Mouse (Mus musculus) neural tube, embryonic 15.5 days (tissue): ENCODE data around the gene Mt2. TPM values are rescaled to one million over a fixed set of nuclear protein-coding genes. Genes with fewer than 3 reads are reported as not detected.

ENCODE experiments used
- ATAC-seq: fragments of 200-750 bp; cut with Nextera tagmentation; 2 replicates; pipeline ENCODE4 v1.8.0; 2017; ENCODE audit warnings: mild to moderate bottlenecking, moderate TSS enrichment, moderate library complexity; ENCODE audit not compliant: low FRiP score
- H3K27ac ChIP-seq: fragments of 300-500 bp; sonication (generic); replicated peaks from 2 replicates; pipeline ENCODE4 v1.5.1; 2015; ENCODE audit warnings: mild to moderate bottlenecking, inconsistent platforms
- H3K27me3 ChIP-seq: fragments of 300-500 bp; sonication (generic); replicated peaks from 2 replicates; pipeline ENCODE4 v1.6.1; 2015; ENCODE audit warnings: inconsistent platforms
- H3K36me3 ChIP-seq: fragments of 300-500 bp; sonication (generic); 2 replicates; pipeline ENCODE4 v1.6.1; 2015; ENCODE audit warnings: inconsistent platforms
- H3K4me1 ChIP-seq: fragments of 300-500 bp; sonication (generic); 2 replicates; pipeline ENCODE4 v1.6.1; 2015; ENCODE audit warnings: inconsistent platforms
- H3K4me2 ChIP-seq: fragments of 300-500 bp; sonication (generic); 2 replicates; pipeline ENCODE4 v1.6.1; 2015; ENCODE audit warnings: inconsistent platforms, mild to moderate bottlenecking, moderate library complexity
- H3K4me3 ChIP-seq: fragments of 300-500 bp; sonication (generic); replicated peaks from 2 replicates; pipeline ENCODE4 v1.5.1; 2015; ENCODE audit warnings: mild to moderate bottlenecking, inconsistent platforms
- H3K9ac ChIP-seq: fragments of 300-500 bp; sonication (generic); replicated peaks from 2 replicates; pipeline ENCODE4 v1.6.1; 2015; ENCODE audit warnings: mild to moderate bottlenecking, inconsistent platforms
- H3K9me3 ChIP-seq: fragments of 300-500 bp; sonication (generic); replicated peaks from 2 replicates; pipeline ENCODE4 v1.6.1; 2016; ENCODE audit warnings: inconsistent platforms
- WGBS: fragments of 180-500 bp; shearing (Covaris S2); methylation state at CpG from one replicate; pipeline ENCODE4 v1.1.7; 2015; ENCODE audit warnings: mixed read lengths; 5-methylcytosine and 5-hydroxymethylcytosine counted together
- polyA plus RNA-seq: library from polyadenylated mRNA; unstranded; fragments of >200 nt; fragmentation: Nextera tagmentation; extraction: Ambion mirVana; gene quantifications from 2 replicates; pipeline ENCODE4 v1.2.1, GENCODE M21; 2015

Mt2 gene
- polyA plus RNA-seq, 1 experiment from 2014 or later = 32.8 TPM

GRCm38 (mm10) chr8:94186542-94186941, 14.1 kb downstream of the Mt2 start:
- no peaks in the 10 kb centered on the region for H3K9me3 ChIP-seq
- WGBS = 5% methylated on average over 17 of the region's 17 CpGs
- peak; percentile 49; the same call in 1 of the 2 replicates for ATAC-seq
- peaks cover 59% of the 10 kb centered on the region for H3K27me3 ChIP-seq
- no peaks in the 10 kb centered on the region for H3K36me3 ChIP-seq
- H3K4me3 ChIP-seq = peak overlapping the region; percentile 16
- no peak overlapping the region for H3K27ac ChIP-seq
- H3K9ac ChIP-seq = 0 out of 2 replicates have a peak overlapping the region, but pooled peaks have one; percentile 14
- H3K4me1 ChIP-seq = peaks cover 35% of the 10 kb centered on the region
- H3K4me2 ChIP-seq = peak overlapping the region; percentile 44

GRCm38 (mm10) chr8:94187290-94188002, 15.0 kb downstream of the Mt2 start:
- Histone ChIP-seq H3K4me1 (peaks cover 35% of the 10 kb centered on the region), H3K36me3 (no peaks in the 10 kb centered on the region), H3K9me3 (no peaks in the 10 kb centered on the region), H3K9ac (no peak overlapping the region), H3K4me3 (no peak overlapping the region), H3K27ac (no peak overlapping the region), H3K4me2 (no peak overlapping the region), H3K27me3 (peaks cover 51% of the 10 kb centered on the region)
- no peak for ATAC-seq
- WGBS = 25% methylated on average over 21 of the region's 21 CpGs

GRCm38 (mm10) chr8:94189275-94190031, 17.0 kb downstream of the Mt2 start:
- H3K36me3 ChIP-seq = no peaks in the 10 kb centered on the region
- H3K4me3 ChIP-seq = no peak overlapping the region
- H3K4me1 ChIP-seq = peaks cover 23% of the 10 kb centered on the region
- no peak overlapping the region for H3K4me2 ChIP-seq
- no peaks in the 10 kb centered on the region for H3K9me3 ChIP-seq
- H3K27me3 ChIP-seq = peaks cover 33% of the 10 kb centered on the region
- H3K9ac ChIP-seq = no peak overlapping the region
- 58% methylated on average over 13 of the region's 13 CpGs for WGBS
- H3K27ac ChIP-seq = peak overlapping the region; percentile 33; the same call in 1 of the 2 replicates
- peak; percentile 57; the same call in 1 of the 2 replicates for ATAC-seq

- H3K4me1 ChIP-seq = peaks cover 23% of the 10 kb centered on the region
- peaks cover 18% of the 10 kb centered on the region for H3K27me3 ChIP-seq
- H3K4me3 ChIP-seq = peak overlapping the region; percentile 30
- no peaks in the 10 kb centered on the region for H3K9me3 ChIP-seq
- H3K4me2 ChIP-seq = peak overlapping the region; percentile 51
- H3K27ac ChIP-seq = no peak overlapping the region
- WGBS = 21% methylated on average over 21 of the region's 21 CpGs
- no peaks in the 10 kb centered on the region for H3K36me3 ChIP-seq
- H3K9ac ChIP-seq = no peak overlapping the region
- ATAC-seq = no peak
Observed at GRCm38 (mm10) chr8:94191101-94191691, 18.7 kb downstream of the Mt2 start.

GRCm38 (mm10) chr8:94192926-94193325, 20.5 kb downstream of the Mt2 start:
- Histone ChIP-seq H3K4me2 (no peak overlapping the region), H3K9ac (no peak overlapping the region), H3K27ac (no peak overlapping the region), H3K9me3 (no peaks in the 10 kb centered on the region), H3K36me3 (no peaks in the 10 kb centered on the region), H3K4me3 (no peak overlapping the region), H3K4me1 (peaks cover 7% of the 10 kb centered on the region), H3K27me3 (peaks cover 2% of the 10 kb centered on the region; the same call in 1 of the 2 replicates)
- ATAC-seq = no peak
- WGBS = 75% methylated on average over 1 of the region's 1 CpGs

- Histone ChIP-seq H3K27me3 (0 out of 2 replicates have a peak, but pooled peaks cover 2% of the 10 kb centered on the region), H3K4me3 (no peak overlapping the region), H3K27ac (no peak overlapping the region), H3K4me1 (peaks cover 7% of the 10 kb centered on the region), H3K9me3 (no peaks in the 10 kb centered on the region), H3K36me3 (no peaks in the 10 kb centered on the region), H3K9ac (no peak overlapping the region), H3K4me2 (no peak overlapping the region)
- ATAC-seq = no peak
- WGBS = 86% methylated on average over 7 of the region's 7 CpGs
Observed at GRCm38 (mm10) chr8:94194591-94195223, 22.2 kb downstream of the Mt2 start.

GRCm38 (mm10) chr8:94199202-94199869, 26.9 kb downstream of the Mt2 start:
- Histone ChIP-seq H3K36me3 (no peaks in the 10 kb centered on the region), H3K27me3 (no peaks in the 10 kb centered on the region), H3K4me3 (no peak overlapping the region), H3K27ac (no peak overlapping the region), H3K4me2 (no peak overlapping the region; the same call in 1 of the 2 replicates), H3K4me1 (no peaks in the 10 kb centered on the region), H3K9me3 (no peaks in the 10 kb centered on the region), H3K9ac (no peak overlapping the region)
- ATAC-seq = no peak; the same call in 1 of the 2 replicates
- 43% methylated on average over 10 of the region's 10 CpGs for WGBS

- Histone ChIP-seq H3K4me2 (no peak overlapping the region), H3K36me3 (no peaks in the 10 kb centered on the region), H3K27ac (no peak overlapping the region), H3K27me3 (no peaks in the 10 kb centered on the region), H3K9me3 (no peaks in the 10 kb centered on the region), H3K4me1 (0 out of 2 replicates have a peak, but pooled peaks cover 4% of the 10 kb centered on the region), H3K9ac (no peak overlapping the region), H3K4me3 (no peak overlapping the region)
- no peak for ATAC-seq
- 70% methylated on average over 3 of the region's 3 CpGs for WGBS
Observed at GRCm38 (mm10) chr8:94204043-94204442, 31.6 kb downstream of the Mt2 start.

- Histone ChIP-seq H3K4me3 (no peak overlapping the region), H3K4me1 (0 out of 2 replicates have a peak, but pooled peaks cover 4% of the 10 kb centered on the region), H3K4me2 (no peak overlapping the region), H3K9me3 (no peaks in the 10 kb centered on the region), H3K27ac (no peak overlapping the region), H3K36me3 (no peaks in the 10 kb centered on the region), H3K27me3 (0 out of 2 replicates have a peak, but pooled peaks cover 3% of the 10 kb centered on the region), H3K9ac (no peak overlapping the region)
- 17% methylated on average over 5 of the region's 5 CpGs for WGBS
- ATAC-seq = peak; percentile 70; the same call in 1 of the 2 replicates
Observed at GRCm38 (mm10) chr8:94205736-94206135, 33.3 kb downstream of the Mt2 start.

- Histone ChIP-seq H3K4me3 (no peak overlapping the region), H3K9ac (no peak overlapping the region), H3K9me3 (no peaks in the 10 kb centered on the region), H3K4me2 (no peak overlapping the region), H3K27me3 (0 out of 2 replicates have a peak, but pooled peaks cover 3% of the 10 kb centered on the region), H3K4me1 (0 out of 2 replicates have a peak, but pooled peaks cover 4% of the 10 kb centered on the region), H3K27ac (no peak overlapping the region), H3K36me3 (no peaks in the 10 kb centered on the region)
- ATAC-seq = no peak
- 82% methylated on average over 8 of the region's 8 CpGs for WGBS
Observed at GRCm38 (mm10) chr8:94206256-94206655, 33.8 kb downstream of the Mt2 start.

- H3K27me3 ChIP-seq = 0 out of 2 replicates have a peak, but pooled peaks cover 3% of the 10 kb centered on the region
- WGBS = 76% methylated on average over 2 of the region's 2 CpGs
- no peaks in the 10 kb centered on the region for H3K36me3 ChIP-seq
- H3K27ac ChIP-seq = no peak overlapping the region
- H3K4me1 ChIP-seq = 0 out of 2 replicates have a peak, but pooled peaks cover 4% of the 10 kb centered on the region
- H3K4me3 ChIP-seq = no peak overlapping the region
- H3K4me2 ChIP-seq = no peak overlapping the region
- no peaks in the 10 kb centered on the region for H3K9me3 ChIP-seq
- ATAC-seq = no peak
- H3K9ac ChIP-seq = no peak overlapping the region
Observed at GRCm38 (mm10) chr8:94207491-94207890, 35.0 kb downstream of the Mt2 start.
